Mouse (Mus musculus) c-Kit-positive CD71-positive TER-119-negative erythroid progenitor cells, embryonic 14.5 days (primary cell): ENCODE results near the gene Nav3.
"Not testable (repeated sequence)": the region's sequence is repeated elsewhere in the genome, so short reads cannot be mapped to it uniquely, and the experiment has no call there.

Experiments
- DNase-seq: peaks from one replicate; pipeline ENCODE4 v3.0.0-alpha.2; 2013; ENCODE audit warnings: low read depth

Gene Nav3

DNA sequence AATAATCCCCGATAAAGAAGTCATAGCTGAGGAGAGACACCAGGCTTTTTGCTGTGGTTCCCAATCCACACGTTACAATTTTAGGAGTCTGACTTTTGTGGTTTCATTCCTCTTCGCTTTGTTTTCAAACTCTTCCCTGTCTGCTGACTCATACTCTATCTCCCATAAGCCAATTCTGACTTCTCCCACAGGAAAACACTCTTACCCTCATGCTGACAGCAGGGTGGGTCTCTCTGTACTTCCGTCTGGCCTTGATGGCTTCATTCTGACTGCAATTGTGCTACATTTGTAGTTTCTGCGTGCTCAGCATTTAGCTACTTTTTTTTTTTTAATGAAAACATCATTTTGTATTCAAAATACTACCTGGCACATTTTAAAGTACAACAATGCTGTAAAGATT, 379.4 kb downstream of the Nav3 start:
- no peak for DNase-seq

DNA sequence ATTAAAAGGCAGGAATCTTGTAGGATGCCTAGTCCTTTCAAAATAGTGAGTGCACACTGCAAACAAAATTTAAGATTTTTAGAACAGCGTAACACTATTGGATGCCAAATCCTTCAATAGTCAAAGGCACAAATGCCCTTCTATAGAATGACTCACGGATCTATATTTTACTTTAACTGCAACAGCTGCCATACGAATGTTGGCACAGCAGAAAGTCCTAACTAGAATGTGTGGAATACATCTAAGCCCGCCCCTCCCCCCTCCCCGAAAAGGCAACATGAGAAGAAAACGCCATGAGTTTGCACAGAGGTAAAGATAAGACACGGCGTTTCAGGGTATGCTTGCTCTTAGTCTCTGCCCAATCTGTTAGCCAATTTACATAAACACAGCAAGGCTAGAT, 383.6 kb downstream of the Nav3 start:
- no peak for DNase-seq

DNA sequence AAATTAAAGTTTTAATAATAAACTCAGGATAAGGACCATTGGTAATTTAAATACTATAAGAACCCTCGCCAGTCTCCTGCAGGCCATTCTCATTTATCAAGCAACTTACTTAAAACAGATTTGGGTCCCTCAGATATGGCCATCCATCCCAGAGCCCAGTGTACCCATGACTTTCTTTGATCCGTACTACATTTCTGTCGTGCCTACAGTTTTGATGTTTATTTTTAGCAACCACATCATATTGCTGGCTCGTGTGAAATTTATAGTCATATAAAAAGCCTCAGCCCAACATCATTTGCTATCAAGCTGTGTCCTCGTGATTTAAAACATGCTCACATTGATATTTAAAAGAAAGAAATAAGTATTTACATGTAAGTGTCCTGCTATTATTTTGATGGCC, 394.8 kb downstream of the Nav3 start:
- no peak for DNase-seq

DNA sequence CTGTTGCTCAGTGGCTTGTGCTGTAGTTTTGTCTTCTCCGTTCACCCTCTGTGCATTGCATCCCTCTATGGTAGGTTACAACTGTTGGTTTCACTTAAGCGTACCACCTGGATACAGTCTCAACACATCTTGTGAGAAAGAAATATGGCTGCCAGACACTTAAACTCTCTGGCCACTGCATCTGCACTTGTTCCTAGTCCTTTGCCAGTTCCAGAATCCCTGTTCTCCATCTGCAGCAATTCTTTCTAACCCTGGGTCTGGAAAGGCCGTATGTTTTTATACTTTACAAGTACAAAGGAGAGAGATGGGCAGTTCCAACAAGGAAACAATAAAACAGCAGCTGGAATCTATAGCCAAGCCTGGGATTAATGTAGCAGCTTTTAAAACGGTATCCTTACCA, 418.5 kb downstream of the Nav3 start:
- no peak for DNase-seq

DNA sequence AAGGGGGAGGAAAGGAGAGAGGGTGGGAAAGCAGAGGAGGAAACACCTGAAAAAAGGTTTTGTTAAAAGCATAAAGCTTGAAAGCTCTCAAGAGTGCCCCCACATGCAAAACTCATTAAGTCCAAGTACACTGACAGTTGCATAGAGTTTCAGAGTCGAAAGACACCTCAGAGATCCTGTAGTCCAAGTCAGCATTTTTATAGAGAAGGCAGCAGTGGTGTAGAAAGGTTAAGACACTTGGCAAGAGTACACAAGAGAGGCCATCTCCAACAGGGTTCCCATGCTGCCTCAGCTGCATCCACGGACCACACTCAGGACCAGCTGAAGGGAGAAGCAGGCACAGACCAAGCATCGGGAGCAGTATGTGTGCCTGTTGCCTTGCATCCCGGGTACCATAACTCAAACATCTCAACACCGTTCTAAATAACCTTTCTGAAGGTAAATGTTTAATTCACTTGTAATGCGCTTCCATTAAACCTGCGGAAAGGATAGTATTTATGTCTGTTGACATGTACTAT, 421.4 kb downstream of the Nav3 start:
- DNase-seq: no peak

DNA sequence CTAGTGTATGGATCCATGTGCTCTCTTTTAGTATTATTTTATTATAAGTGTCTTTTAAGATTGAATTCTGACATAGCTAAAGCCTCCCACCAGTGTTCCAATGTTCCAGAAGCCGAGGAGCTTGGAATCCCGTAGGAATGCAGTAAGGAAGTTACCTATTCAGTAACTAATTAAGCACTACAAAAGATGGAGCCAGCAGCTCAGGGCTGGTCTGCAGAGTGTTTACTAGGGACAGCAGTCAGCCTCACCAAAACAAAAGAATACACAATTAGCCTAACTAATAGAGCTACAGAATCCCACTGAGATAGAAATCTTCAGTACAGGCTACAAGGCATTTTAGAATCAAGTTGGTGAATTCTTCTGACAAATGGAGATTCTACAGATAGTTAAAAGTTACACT, 431.1 kb downstream of the Nav3 start:
- DNase-seq: not testable (repeated sequence)

DNA sequence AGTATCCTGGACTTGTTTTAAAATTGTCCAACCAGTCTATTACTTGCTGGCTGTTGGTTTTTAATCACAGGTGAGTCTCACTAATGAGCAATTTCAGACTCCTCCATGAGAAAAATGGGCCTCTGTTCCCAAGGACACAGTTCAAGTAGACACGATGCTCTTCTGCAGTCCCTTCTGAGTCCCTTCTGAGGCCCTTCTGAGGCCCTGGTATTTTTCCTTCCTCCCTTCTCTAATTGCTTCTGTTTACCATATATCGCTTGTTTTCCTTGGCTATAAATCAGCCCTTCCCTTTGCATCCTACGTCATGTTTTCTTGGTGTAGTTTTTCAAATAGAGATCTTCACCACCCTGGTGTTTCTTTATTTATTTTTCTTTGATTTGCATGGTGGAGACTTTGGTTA, 433.9 kb downstream of the Nav3 start:
- DNase-seq: no peak

DNA sequence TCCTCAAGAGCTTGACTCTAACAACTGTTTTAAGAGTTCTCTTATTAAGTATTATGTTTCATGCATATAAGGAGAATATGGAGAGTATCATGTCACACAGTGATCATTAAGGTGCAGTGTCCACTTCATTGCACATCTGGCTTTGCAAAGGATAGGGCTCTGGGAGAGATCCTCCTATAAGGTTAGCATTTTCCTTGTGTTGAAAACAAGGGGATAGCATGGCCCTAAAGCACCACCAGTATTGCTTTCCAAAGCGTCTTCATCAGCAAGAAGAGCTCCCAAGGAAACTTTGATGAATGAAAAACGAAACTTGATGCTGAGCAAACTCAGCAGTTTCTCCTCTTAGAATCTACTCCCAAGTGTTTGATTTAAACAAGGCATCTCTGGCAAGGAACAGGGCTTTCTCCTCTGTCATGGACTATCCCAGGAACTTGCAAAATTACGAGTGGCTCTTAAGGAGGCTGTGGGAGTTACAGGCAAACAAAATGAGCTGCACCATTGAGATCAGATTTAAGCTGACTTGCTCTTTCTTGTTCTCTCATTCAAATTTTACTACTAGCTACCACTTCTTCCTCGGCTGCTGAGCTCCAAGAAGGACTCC, 436.6 kb downstream of the Nav3 start:
- DNase-seq: no peak

DNA sequence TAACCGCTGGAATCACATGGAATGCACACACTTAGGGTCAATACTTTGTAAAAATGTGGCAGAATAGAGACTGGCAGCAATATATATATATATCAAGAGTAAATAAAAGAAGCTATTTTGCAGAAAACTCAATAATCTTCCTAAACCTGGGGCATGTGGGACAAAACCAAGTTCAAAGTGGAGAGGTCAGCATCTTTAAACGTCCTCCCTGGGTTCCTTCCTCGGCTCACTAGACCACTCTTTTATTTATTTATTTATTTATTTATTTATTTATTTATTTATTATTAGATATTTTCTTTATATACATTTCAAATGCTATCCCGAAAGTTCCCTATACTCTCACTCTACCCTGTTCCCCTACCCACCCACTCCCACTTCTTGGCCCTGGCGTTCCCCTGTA, 454.7 kb downstream of the Nav3 start:
- not testable (repeated sequence) for DNase-seq

DNA sequence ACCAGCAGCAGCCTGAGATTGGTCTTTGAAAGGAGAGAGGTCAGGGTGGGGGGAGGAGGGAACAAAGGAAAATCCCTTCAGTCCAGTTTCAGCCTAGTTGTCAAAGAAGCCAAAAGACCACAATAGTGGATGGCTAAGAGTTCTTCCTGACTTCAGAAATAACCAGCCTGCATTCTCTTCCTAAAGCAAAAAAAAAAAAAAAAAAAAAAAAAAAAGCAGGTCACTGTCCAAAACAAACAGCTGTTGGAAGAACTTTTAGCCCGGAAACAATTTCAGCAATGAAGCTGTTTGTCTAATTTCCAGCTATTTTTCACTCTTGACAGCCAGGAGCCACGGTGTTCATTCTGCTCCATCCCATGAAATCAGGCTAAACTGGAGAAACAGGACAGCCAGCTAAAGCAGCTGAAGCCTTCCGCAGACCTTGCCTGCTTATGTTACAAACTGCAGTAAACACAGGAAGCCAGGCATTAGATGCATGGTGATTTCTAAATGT, 455.2 kb downstream of the Nav3 start:
- DNase-seq: no peak

DNA sequence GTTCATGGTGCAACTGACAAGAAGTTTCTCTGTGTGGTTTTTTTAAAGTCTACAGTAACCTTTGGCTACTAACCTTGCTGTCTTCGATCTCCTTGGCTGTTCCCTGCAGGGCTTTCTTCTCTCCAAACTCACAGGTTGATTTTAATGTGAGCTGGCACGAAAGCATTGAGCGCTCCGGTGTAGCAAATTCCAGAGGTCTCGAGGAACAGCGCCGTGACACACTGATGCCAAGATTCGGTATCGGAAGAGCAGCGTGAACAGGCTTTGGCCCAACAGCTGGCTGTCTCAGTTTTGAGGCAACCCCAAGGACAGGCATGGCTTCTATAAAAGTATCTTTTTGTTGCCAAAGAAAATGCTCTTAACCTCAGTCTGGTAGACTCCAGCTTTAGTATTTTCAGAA, 456.1 kb downstream of the Nav3 start:
- no peak for DNase-seq

DNA sequence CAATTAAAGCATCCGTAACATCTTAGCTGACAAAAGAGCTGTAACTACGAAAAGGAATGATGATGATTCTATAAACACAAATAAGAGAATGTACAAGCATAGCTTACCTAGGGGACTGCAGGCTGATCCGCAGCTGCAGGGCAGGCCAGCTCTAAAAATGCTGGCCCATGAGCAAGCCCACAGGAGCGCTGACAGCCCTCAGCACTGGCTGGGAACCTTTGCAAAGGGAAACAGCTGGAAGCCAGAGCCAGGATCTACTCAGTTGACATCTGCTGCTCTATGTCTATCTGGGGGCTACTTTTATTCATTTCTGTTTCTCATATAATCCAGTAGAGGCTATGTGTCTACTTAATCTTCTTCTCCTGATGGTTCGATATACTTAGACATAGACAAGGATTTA, 461.7 kb downstream of the Nav3 start:
- no peak for DNase-seq

DNA sequence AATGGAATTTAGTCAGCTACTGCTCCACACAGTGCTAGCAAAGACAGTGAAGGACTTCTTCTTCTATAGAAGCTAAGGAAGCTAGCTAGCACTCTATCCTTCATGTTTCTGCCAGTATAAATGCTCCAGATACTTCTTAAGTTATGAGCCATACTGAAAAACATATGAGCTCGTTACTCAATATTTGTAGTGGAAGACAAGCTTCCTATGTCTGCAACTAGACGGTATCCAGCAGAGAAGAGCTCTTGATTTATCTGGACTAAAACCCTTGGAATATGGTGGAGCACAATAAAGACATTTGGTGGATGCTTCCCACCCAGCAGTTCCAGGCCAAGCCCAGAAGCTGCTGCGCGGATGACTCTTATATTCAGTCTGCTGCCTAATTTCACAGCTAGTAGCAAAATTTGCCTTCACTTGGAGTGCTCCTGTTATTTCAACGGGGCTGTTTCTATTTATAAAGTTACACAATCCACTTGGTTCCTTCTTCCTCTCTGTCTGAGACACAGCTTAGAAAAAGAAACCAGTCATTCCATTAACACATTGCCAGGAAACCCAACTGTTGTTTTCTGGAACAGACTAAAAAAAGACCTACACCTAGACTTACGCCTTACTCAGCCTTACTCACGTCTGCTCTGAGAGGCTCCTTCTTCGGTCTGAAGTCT, 470.0 kb downstream of the Nav3 start:
- DNase-seq: no peak

DNA sequence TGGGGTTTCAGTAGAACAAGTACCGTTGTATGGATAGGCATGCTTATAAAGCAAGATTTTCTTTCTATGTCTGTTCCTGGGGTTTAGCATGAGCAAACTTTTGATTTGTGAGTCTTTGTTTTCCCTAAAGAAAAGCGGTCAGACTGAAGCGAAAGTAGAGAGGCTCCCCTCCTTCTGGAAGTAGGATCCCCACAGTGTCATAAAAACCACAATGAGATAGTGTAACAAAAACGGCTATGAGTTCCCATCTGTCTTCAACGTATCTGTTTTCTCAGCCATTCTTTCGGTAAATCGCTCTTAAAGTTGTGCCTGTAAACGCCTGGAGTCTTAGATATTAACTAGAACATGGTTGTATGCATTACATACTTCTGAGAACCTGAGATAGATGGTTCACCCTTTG, 479.7 kb downstream of the Nav3 start:
- DNase-seq: no peak

DNA sequence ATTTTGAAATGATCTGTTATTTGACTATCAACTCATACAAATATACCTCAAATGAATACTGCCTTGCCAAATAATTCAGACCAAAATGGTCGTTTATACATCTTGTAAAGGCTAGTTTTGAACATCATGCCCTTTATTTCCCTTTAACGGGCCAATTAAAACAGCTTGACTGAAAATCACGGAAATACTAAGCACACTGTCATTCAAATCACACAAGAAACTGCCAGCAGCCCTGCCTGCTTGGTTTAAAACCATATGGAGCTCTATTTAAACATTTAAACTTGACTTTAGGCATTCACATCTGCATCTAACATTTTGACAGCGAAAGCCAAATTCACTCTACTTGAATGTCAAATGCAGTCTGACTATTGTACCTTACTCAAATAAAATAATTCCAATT, 481.8 kb downstream of the Nav3 start:
- DNase-seq: no peak

DNA sequence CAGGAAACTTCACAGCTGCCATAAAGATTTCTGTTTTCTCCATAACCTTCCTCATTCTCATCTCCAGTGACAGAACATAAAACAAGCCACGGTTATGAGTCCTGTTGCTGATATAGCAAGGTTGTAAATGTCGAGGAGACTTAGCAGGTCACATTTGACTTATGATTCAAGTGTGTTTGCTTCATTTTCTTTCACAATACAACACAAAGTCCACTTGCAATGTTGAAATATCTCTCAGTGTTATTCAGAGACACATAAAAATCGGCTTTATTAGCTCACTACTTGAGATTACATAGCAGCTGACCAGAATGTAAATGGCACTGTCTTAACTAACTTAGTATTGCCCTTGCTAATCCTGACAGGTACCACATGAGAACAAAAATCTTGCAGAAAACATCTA, 482.5 kb downstream of the Nav3 start:
- no peak for DNase-seq

DNA sequence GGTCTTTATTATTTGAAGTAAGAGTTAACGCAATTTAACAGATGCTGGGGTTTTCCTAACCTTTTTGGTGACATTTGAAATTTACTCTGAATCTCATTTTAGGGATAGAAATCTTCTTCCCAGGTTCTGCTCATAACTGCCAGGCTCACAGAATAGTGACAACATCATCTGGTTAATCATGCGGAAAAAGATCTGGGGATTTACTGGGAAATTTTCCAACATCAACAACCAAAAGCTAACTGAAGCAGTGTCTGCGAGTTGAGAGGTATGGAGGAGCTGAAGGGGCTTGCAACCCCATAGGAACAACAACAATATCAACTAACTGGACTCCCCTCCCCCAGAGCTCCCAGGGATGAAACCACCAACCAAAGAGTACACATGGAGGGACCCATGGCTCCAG, 505.7 kb downstream of the Nav3 start:
- no peak for DNase-seq

DNA sequence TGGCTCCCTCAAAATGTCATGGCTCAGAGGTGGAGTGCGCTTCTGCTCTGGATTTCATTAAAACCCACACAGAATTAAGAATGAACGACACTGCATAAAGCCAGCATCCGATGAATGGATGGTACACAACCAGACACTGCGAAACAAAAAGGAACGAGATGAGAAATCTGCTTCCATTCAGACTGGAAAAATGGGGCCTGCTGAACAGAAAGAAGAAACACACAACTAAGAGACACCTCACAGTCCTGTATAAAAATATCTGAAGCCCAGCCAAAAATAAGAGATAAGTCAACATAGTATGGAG, 526.7 kb downstream of the Nav3 start:
- DNase-seq: no peak

DNA sequence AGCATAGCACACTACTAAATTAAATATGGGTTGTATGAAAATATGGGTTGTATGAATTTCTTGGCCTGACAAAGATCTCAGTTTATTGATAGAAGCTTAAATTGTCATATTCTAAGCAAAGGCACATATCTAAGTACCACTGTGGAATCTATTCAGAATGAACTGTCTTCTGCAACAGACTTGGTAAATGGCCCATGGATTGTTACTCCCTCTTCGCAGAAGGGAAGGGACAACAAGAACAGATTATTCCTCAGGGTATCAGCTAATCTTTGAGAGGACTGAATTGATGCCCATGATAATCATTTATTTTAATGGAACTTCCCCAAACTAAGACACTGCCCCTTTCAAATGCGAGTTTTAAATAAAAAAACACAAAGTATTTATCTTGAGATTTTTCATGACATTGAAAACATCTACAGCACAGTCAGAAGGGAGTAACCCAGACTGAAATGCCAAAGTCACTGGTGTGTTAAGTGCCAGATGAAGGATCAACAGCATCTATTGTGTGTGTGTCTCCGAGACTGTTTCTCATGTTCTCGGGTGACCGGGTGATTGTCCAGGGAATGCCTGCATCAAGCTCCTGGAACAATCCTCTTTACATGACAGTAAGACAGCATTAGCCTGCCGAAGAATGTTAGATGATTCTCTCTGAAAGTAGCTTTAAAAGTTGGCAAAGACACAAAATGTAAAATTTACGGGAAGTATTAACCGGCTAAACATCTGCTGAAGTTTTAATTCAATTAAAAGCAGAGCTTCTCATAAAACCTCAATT, 527.3 kb downstream of the Nav3 start:
- no peak for DNase-seq

DNA sequence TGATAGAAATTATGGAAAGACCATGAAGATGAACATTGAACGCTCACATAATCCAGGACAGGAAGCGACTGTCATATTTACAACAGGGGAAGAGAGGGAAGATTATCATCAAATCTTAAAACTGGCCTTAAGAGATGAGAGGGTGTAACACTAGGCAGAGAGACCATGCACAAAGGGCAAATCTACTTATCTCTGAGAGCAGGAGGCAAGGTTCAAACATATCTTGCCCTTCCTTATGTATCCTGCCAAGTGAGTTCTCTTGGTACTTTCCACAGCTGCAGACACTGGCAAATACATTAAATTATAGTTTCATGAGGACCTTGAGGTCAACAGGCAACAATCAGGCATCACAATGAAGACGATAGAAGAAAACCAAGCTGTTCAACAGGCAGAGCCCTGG, 529.9 kb downstream of the Nav3 start:
- no peak for DNase-seq

DNA sequence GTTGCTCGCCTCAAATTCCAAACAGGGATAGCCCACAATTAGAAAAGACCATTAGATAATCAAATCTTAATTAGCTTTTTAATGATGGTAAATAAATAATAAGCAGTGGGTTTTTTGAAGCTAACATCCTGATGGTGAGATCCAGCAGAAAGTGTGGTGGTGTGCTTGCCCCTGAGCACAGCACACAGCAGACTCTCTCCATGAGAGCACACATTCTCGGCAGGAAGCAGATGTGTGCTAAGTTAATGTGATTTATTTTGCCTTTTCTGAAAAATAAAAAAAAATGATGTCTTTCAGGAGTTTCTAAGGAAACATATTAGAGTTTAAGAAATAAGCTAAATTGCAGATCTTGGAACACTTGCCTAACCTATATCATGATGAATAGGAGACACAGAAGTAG, 531.9 kb downstream of the Nav3 start:
- DNase-seq: no peak

DNA sequence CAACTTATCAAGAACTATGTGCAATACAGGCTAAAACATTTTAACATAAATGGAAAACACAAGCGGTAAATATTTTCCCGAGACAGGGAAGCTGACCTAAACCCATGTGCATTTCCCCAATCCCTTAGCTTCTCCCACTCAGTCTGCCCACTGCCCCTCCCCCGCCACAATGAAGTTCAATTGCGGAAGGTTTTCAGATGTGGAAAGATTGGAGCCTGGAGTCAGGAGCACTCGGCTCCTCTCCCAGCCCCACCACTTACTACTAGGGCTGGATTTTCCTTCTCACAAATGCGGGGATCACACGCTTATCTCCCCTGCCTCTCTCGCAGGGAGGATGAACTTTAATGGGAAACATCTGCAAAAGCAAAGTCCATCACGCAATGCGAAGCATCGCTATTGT, 534.6 kb downstream of the Nav3 start:
- no peak for DNase-seq

DNA sequence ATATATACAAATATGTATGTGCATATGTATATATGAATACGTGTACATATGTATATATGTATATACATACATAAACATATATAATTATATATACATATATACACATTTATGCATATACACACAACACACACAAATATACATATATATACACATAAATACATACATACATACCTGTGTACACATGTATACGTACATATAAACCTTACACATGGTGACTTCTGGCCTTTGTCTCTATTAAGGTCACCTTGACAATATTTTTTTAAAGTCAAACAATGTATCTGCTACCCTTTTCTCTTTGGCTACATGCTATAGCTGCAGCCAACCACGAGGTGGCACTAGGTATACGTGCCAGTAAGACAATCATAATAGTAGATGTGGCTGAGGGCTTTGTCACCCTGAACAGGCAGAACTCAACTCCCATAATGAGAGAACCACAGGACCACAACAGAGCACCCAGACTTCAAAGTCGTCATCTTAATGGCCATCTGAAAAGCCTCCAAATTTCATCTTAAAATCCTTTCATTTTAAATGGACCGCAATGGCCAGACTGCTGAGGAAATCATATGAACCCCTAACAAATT, 535.3 kb downstream of the Nav3 start:
- DNase-seq: no peak
